Mouse (Mus musculus) stomach, embryonic 14.5 days (tissue): ENCODE measurements at regions not wholly inside any gene's neighbourhood (a gene's known extent, or its start where the extent isn't known, plus 50 kb on each side); places are given as distances from the start of the nearest gene placed in this dataset.

Experiments
- ATAC-seq: fragments of 200-750 bp; cut with Nextera tagmentation; 2 replicates; pipeline ENCODE4 v1.8.0; 2017; ENCODE audit warnings: low read depth, moderate TSS enrichment; ENCODE audit not compliant: insufficient number of reproducible peaks, insufficient read depth, low FRiP score
- H3K27ac ChIP-seq: fragments of 300-500 bp; sonication (generic); 2 replicates; pipeline ENCODE4 v1.5.1; 2014; ENCODE audit warnings: mild to moderate bottlenecking, low read length, moderate library complexity, mixed read lengths
- H3K27me3 ChIP-seq: fragments of 300-500 bp; sonication (generic); 2 replicates; pipeline ENCODE4 v1.6.1; 2014; ENCODE audit warnings: low read length, control low read depth, mixed read lengths; ENCODE audit not compliant: control insufficient read depth, insufficient read depth
- H3K36me3 ChIP-seq: fragments of 300-500 bp; sonication (generic); 2 replicates; pipeline ENCODE4 v1.6.1; 2014; ENCODE audit warnings: mild to moderate bottlenecking, control low read depth, low read length, moderate library complexity, mixed read lengths; ENCODE audit not compliant: control insufficient read depth, insufficient read depth
- H3K4me1 ChIP-seq: fragments of 300-500 bp; sonication (generic); 2 replicates; pipeline ENCODE4 v1.6.1; 2014; ENCODE audit warnings: low read length, control low read depth, mixed read lengths; ENCODE audit not compliant: control insufficient read depth, insufficient read depth
- H3K4me2 ChIP-seq: fragments of 300-500 bp; sonication (generic); replicated peaks from 2 replicates; pipeline ENCODE4 v1.6.1; 2014; ENCODE audit warnings: low read depth, low read length, control low read depth
- H3K4me3 ChIP-seq: fragments of 300-500 bp; sonication (generic); 2 replicates; pipeline ENCODE4 v1.5.1; 2014; ENCODE audit warnings: low read depth, low read length, control low read depth
- H3K9ac ChIP-seq: fragments of 300-500 bp; sonication (generic); replicated peaks from 2 replicates; pipeline ENCODE4 v1.6.1; 2014; ENCODE audit warnings: low read depth, mild to moderate bottlenecking, control low read depth, low read length, moderate library complexity, mixed read lengths
- H3K9me3 ChIP-seq: fragments of 300-500 bp; sonication (generic); 2 replicates; pipeline ENCODE4 v1.6.1; 2016; ENCODE audit warnings: low read depth, low read length, control low read depth; ENCODE audit not compliant: control insufficient read depth
- WGBS: fragments of 180-500 bp; shearing (Covaris S2); extraction: QIAGEN DNeasy Blood & Tissue Kit; methylation state at CpG from one replicate; pipeline ENCODE4 v1.1.7; 2014; 5-methylcytosine and 5-hydroxymethylcytosine counted together

DNA sequence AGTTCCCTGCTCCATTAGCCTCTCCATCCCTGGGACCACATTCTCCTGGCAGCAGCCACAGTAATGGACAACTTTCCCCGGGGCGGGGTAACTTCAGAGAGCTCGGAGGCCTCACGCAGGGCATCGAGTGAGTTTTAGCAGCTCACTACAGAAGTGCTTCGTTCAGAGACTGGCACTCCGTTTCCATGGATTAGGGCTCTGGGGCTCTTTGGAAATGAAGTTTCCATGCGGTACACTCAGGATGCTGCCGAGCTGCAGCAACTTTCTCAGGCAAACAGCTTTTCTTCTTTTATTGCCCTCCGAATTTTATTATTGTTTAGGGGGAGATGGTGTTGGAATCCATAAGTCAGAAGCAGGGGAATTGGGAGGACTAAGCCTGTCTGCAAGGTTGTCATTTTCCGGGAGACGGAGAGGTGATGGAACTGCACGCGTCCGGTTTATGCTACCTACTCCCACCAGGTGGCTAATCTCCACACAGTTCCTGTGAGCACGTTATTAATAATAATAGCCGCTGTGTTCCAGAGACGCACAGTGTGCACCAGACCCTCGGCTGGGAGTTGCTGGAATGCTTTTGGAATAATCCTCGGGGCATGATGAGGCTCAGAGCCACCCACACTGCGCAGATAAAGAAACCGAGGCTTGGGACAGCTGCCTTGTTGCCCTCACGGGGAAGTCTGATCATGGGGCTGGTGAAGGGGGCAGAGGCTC, 460.4 kb upstream of the 3110018I06Rik start:
- WGBS, result 33% methylated on average over 23 of the region's 23 CpGs
- Histone ChIP-seq H3K4me3 (no peak overlapping the region), H3K9me3 (no peaks in the 10 kb centered on the region), H3K4me1 (no peaks in the 10 kb centered on the region), H3K27me3 (no peaks in the 10 kb centered on the region), H3K9ac (no peak overlapping the region), H3K4me2 (no peak overlapping the region), H3K36me3 (no peaks in the 10 kb centered on the region), H3K27ac (no peak overlapping the region)
- ATAC-seq, result no peak

GRCm38 (mm10) chr12:107028985-107029384, 459.4 kb upstream of the 3110018I06Rik start:
- Histone ChIP-seq H3K4me3 (no peak overlapping the region), H3K27ac (no peak overlapping the region), H3K9me3 (no peaks in the 10 kb centered on the region), H3K27me3 (no peaks in the 10 kb centered on the region), H3K36me3 (no peaks in the 10 kb centered on the region), H3K4me2 (no peak overlapping the region), H3K9ac (no peak overlapping the region), H3K4me1 (no peaks in the 10 kb centered on the region)
- no peak for ATAC-seq
- 49% methylated on average over 1 of the region's 1 CpGs for WGBS

DNA sequence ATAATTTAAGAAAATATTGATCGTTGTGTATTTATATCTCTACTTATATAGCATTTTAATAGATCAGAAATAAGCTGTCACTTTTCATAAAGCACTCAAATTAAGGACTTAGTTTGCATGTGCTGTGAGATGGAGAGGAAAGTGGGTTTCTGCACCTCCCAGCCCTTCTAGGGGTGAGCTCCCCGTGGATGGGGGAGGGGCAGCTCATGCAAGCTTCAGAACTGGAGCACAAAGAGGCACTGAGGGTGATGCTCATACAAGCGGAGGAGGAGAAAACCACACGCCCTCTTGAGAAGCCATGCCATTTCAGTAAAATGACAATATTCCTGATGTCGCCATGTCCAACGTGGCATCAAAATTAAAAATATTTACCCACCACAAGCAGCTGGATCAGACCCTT, 452.1 kb upstream of the 3110018I06Rik start:
- Histone ChIP-seq H3K36me3 (no peaks in the 10 kb centered on the region), H3K4me1 (no peaks in the 10 kb centered on the region), H3K9me3 (no peaks in the 10 kb centered on the region), H3K27me3 (no peaks in the 10 kb centered on the region), H3K9ac (no peak overlapping the region), H3K27ac (no peak overlapping the region), H3K4me3 (no peak overlapping the region), H3K4me2 (no peak overlapping the region)
- no peak for ATAC-seq
- WGBS, result 67% methylated on average over 6 of the region's 6 CpGs

DNA sequence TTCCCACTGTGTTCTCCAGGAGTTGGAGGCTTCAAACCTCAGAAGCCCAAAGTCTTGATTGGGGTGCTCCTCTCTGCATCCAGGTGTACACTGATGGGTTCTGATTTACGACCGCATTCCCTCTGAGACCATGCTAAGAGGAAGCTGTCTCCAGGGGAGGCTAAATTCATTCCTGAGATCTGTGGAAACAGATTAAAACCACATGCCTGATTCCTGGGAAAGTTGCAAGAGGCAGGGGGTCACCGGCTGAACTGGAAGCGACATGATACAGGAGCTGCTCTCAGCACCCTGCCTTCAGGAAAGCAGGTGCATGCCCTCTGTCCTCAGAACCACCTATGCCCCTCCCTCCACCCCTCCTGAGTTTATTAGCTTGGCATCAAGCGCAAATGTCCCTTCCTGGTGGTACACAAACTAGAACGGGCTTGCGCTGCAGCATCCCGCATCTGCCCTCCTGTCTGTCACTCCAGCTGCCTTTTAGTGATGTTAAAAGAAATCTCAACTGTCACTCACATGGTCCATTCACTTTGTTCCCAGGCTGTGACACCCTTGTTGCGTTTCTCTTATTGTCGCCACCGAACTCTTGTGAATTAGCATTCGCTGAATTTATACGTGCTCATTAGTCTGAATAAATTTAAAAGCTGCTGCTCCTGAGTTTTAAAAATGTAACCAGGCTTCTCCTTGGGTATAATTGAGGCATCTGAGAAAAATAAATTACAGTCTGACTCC, 446.3 kb upstream of the 3110018I06Rik start:
- no peak overlapping the region for H3K27ac ChIP-seq
- ATAC-seq, result no peak
- H3K9me3 ChIP-seq, result no peaks in the 10 kb centered on the region
- H3K36me3 ChIP-seq, result no peaks in the 10 kb centered on the region
- H3K9ac ChIP-seq, result no peak overlapping the region
- no peaks in the 10 kb centered on the region for H3K4me1 ChIP-seq
- WGBS, result 74% methylated on average over 13 of the region's 13 CpGs
- no peaks in the 10 kb centered on the region for H3K27me3 ChIP-seq
- H3K4me2 ChIP-seq, result no peak overlapping the region
- H3K4me3 ChIP-seq, result no peak overlapping the region

GRCm38 (mm10) chr12:107046496-107046895, 441.9 kb upstream of the 3110018I06Rik start:
- no peak overlapping the region for H3K9ac ChIP-seq
- H3K27me3 ChIP-seq, result no peaks in the 10 kb centered on the region
- ATAC-seq, result no peak
- no peaks in the 10 kb centered on the region for H3K36me3 ChIP-seq
- no peak overlapping the region for H3K27ac ChIP-seq
- H3K4me2 ChIP-seq, result no peak overlapping the region
- no peaks in the 10 kb centered on the region for H3K9me3 ChIP-seq
- H3K4me3 ChIP-seq, result no peak overlapping the region
- H3K4me1 ChIP-seq, result no peaks in the 10 kb centered on the region
- 80% methylated on average over 3 of the region's 3 CpGs for WGBS

DNA sequence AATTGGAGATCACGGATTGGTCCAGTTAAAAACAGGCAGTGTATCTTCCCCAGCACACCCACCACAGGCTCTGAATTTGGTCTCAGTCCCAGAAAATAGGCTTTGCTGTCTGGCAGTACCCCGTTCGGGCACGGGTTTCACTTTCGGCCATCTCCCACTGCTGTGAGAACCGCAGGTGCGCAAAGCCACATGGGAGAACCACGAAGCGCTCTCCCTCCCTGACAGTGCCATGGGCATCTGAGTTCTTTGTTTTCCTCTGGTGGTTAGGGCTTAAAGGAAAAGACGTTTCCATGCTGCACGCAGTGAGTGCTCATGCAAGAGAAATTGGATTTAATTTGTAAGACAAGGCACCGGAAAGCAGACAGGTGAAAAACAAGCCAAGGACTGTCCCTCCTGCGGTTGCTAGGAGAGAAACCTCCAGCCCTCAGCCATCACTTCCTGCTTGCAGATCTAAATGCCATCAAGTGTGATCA, 441.3 kb upstream of the 3110018I06Rik start:
- H3K9ac ChIP-seq, result no peak overlapping the region
- WGBS, result 68% methylated on average over 13 of the region's 13 CpGs
- H3K4me3 ChIP-seq, result no peak overlapping the region
- no peaks in the 10 kb centered on the region for H3K36me3 ChIP-seq
- no peak for ATAC-seq
- no peaks in the 10 kb centered on the region for H3K4me1 ChIP-seq
- H3K9me3 ChIP-seq, result no peaks in the 10 kb centered on the region
- no peaks in the 10 kb centered on the region for H3K27me3 ChIP-seq
- no peak overlapping the region for H3K27ac ChIP-seq
- no peak overlapping the region for H3K4me2 ChIP-seq

DNA sequence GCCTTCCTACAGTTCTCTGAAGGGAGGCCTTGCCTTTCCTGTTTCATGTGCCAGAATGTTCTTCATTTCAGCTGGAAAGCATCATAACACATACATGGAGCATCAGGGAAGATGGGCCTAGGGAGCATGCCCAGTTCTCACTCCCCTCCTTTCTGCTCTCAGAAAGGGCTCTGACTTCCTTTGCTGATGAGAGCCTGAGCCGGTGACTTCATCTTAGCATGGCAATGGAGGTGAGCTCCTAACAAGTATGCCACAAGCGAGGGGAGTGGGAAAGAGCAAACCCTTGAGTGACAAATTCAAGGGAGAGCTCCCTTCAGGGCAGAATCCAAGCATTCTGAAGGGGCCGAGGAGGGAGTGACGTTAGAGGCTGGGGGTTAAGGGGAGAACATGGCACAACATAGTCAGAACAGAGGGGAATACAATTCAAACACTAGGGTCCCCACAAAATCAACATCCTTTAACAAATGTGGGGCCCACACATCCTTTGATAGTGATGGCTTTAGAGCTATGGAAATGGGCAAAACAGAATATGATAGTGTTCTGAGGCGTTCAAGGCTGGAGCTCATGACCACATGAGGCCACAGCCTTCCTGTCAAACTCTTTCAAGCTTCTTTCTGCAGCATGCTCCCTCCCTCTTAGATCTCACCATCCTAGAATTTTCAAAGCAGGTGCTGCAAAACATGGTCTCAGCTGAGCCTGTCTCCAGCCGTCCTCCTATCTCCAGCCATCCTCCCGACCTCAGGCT, 437.4 kb upstream of the 3110018I06Rik start:
- Histone ChIP-seq H3K9ac (no peak overlapping the region), H3K27me3 (no peaks in the 10 kb centered on the region), H3K4me3 (no peak overlapping the region), H3K9me3 (no peaks in the 10 kb centered on the region), H3K4me1 (no peaks in the 10 kb centered on the region), H3K27ac (no peak overlapping the region), H3K36me3 (no peaks in the 10 kb centered on the region), H3K4me2 (no peak overlapping the region)
- no peak for ATAC-seq
- WGBS, result 76% methylated on average over 7 of the region's 7 CpGs

DNA sequence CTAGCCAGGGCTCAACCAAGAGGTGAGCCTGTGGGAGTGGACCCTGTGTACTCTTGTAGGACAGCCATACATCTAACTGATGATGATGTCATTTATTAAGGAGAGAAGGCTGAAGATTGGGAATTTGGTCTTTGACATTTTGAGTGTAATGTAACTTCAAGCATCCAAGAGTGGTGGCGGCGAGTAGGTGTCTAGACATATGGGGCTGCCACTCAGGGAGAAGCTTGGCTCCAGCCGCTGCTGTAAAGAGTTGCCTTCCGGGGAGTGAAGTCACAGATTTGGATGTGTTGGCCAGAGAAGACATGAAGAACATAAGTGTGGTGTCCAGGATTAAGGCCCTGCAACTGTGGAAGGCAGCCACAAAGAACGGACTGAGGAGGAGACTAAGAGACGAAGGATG, 436.3 kb upstream of the 3110018I06Rik start:
- no peaks in the 10 kb centered on the region for H3K9me3 ChIP-seq
- H3K4me3 ChIP-seq, result no peak overlapping the region
- H3K9ac ChIP-seq, result no peak overlapping the region
- no peaks in the 10 kb centered on the region for H3K4me1 ChIP-seq
- ATAC-seq, result no peak
- no peak overlapping the region for H3K4me2 ChIP-seq
- H3K36me3 ChIP-seq, result no peaks in the 10 kb centered on the region
- WGBS, result 92% methylated on average over 6 of the region's 6 CpGs
- H3K27me3 ChIP-seq, result no peaks in the 10 kb centered on the region
- H3K27ac ChIP-seq, result no peak overlapping the region
